Mouse (Mus musculus) adrenal gland, adult 2 months (tissue): ENCODE data around the gene Nup214. TPM values are rescaled to one million over a fixed set of nuclear protein-coding genes. Genes with fewer than 3 reads are reported as not detected.

Source experiments
- DNase-seq: peaks from one replicate; pipeline ENCODE4 v3.0.0; 2021
- microRNA-seq, 2 experiments: library from miRNA; unstranded; fragments of <30 nt; microRNA quantifications; one replicate each; pipeline ENCODE4 v1.2.0; 2021
- polyA plus RNA-seq: library from polyadenylated mRNA; depleted of rRNA; stranded (reverse); fragments of >200 nt; gene quantifications from 2 replicates; pipeline ENCODE4 v1.2.3, GENCODE M21; 2012; rRNA removed
- total RNA-seq, 2 experiments: library from RNA; stranded (reverse); gene quantifications; 2 replicates each; pipeline ENCODE4 v1.2.3; 2021

Gene Nup214
- total and polyA plus RNA-seq, 3 experiments = 42.9 to 68.6 (median 52.5) TPM

DNA sequence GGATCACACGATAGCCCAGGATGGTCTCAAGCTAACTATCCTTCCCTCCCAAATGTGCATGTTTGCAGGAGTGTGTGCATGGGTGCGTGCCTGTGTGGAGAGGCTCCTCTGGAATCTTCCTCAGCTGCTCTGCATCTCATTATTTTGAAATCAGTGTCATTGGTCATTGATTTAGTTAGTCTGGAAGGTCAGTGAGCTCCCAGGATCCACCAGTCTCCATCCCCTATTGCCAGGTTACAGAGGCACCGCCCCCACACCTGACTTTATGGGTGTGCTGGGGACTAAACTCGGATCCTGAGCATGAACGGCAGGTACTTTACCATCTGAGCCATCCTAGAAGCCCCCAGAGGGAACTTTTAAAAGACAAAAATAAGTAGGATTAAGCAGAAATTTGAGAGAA, 128.7 kb downstream of the Nup214 start:
- no peak for DNase-seq

- no peak for DNase-seq
Observed at GRCm38 (mm10) chr2:32103557-32103956, 129.3 kb downstream of the Nup214 start.

Small RNA genes within 50 kb of the gene (microRNA-seq; reads per million reads assigned to microRNA genes)
- 0.22 to 1.2 reads per million in 2 experiments for gene Mir7674

Other genes starting within 250 kb of the Nup214 start
- not detected for gene Qrfp, start 163.9 kb upstream of the Nup214 start, total RNA-seq
- not detected in 2 replicates for gene Qrfp, start 163.9 kb upstream of the Nup214 start, polyA plus RNA-seq
- gene Fibcd1, start 128.4 kb upstream of the Nup214 start, total RNA-seq = not detected
- gene Fibcd1, start 128.4 kb upstream of the Nup214 start, polyA plus RNA-seq = 0.06 and 0.07 TPM in 2 replicates
- gene Lamc3, start 87.1 kb upstream of the Nup214 start, total RNA-seq = 10 to 100 TPM; 12.2 to 17.1 TPM
- 23.4 and 25.0 TPM in 2 replicates for gene Lamc3, start 87.1 kb upstream of the Nup214 start, polyA plus RNA-seq
- gene Aif1l, start 24.3 kb upstream of the Nup214 start, total RNA-seq = 10 to 100 TPM; 20.7 to 81.0 TPM
- 16.2 and 16.3 TPM in 2 replicates for gene Aif1l, start 24.3 kb upstream of the Nup214 start, polyA plus RNA-seq
- 1 to 10 TPM; 1.5 to 4.8 TPM for gene Fam78a, start 110.4 kb downstream of the Nup214 start, total RNA-seq
- gene Fam78a, start 110.4 kb downstream of the Nup214 start, polyA plus RNA-seq = 2.6 and 6.5 TPM in 2 replicates
- 1 to 10 TPM; 4.0 to 4.2 TPM for gene Plpp7, start 121.1 kb downstream of the Nup214 start, total RNA-seq
- 35.8 and 42.0 TPM in 2 replicates for gene Plpp7, start 121.1 kb downstream of the Nup214 start, polyA plus RNA-seq
- 100 to 1,000 TPM in 1 of 2 experiments, 10 to 100 TPM in 1; 93.5 to 104 TPM for gene Prrc2b, start 176.6 kb downstream of the Nup214 start, total RNA-seq
- gene Prrc2b, start 176.6 kb downstream of the Nup214 start, polyA plus RNA-seq = 70.0 and 82.7 TPM in 2 replicates